Mouse (Mus musculus) liver, adult 2 months (tissue): Measurements from ENCODE around the gene Nipbl. TPM values are rescaled to one million over a fixed set of nuclear protein-coding genes. Genes with fewer than 3 reads are reported as not detected.

Source experiments
- DNase-seq: peaks from one replicate; pipeline ENCODE4 v3.0.0-alpha.2; 2011; ENCODE audit warnings: low read depth, low spot score; ENCODE audit errors: extremely low read depth
- H3K27ac ChIP-seq: fragments of 200-500 bp; replicated peaks from 2 replicates; pipeline ENCODE4 v1.5.1; 2012; ENCODE audit warnings: low read depth, mild to moderate bottlenecking, control low read depth, inconsistent platforms, low read length; ENCODE audit not compliant: insufficient read depth
- H3K27me3 ChIP-seq: fragments of 200-500 bp; 2 replicates; pipeline ENCODE4 v1.6.1; 2012; ENCODE audit warnings: mild to moderate bottlenecking, moderate library complexity, low read length, inconsistent platforms; ENCODE audit not compliant: control insufficient read depth, insufficient read depth
- H3K36me3 ChIP-seq: fragments of 200-500 bp; 2 replicates; pipeline ENCODE4 v1.6.1; 2012; ENCODE audit warnings: low read length, inconsistent platforms; ENCODE audit not compliant: control insufficient read depth, insufficient read depth
- H3K4me1 ChIP-seq: fragments of 200-500 bp; 2 replicates; pipeline ENCODE4 v1.6.1; 2011; ENCODE audit warnings: low read length; ENCODE audit not compliant: control insufficient read depth, insufficient read depth
- H3K4me3 ChIP-seq: fragments of 200-500 bp; 2 replicates; pipeline ENCODE4 v1.5.1; 2011; ENCODE audit warnings: low read depth, mild to moderate bottlenecking, control low read depth, low read length, moderate library complexity; ENCODE audit not compliant: insufficient read depth
- H3K79me2 ChIP-seq: fragments of 200-500 bp; 2 replicates; pipeline ENCODE4 v1.6.1; 2012; ENCODE audit warnings: inconsistent platforms, mild to moderate bottlenecking, low read length, moderate library complexity; ENCODE audit not compliant: control insufficient read depth, insufficient read depth
- H3K9ac ChIP-seq: fragments of 200-500 bp; 2 replicates; pipeline ENCODE4 v1.6.1; 2012; ENCODE audit warnings: low read depth, mild to moderate bottlenecking, control low read depth, inconsistent platforms, low read length
- CTCF ChIP-seq: fragments of 200-500 bp; IDR thresholded peaks from 2 replicates; pipeline ENCODE4 v1.5.1; 2011; ENCODE audit warnings: low read depth, low read length, control low read depth
- POLR2A ChIP-seq: fragments of 200-500 bp; IDR thresholded peaks from 2 replicates; pipeline ENCODE4 v1.6.1; 2011; ENCODE audit warnings: low read length, control low read depth; ENCODE audit not compliant: insufficient read depth; ENCODE audit errors: extremely low read depth
- WGBS: fragments of 180-500 bp; shearing (Covaris S2); methylation state at CpG from one replicate; pipeline ENCODE4 v1.1.7; 2018; 5-methylcytosine and 5-hydroxymethylcytosine counted together
- polyA plus RNA-seq: library from polyadenylated mRNA; depleted of rRNA; stranded (reverse); fragments of >200 nt; gene quantifications from 2 replicates; pipeline ENCODE4 v1.2.3, GENCODE M21; 2012
- total RNA-seq: library from RNA; depleted of rRNA; stranded (reverse); fragments of >200 nt; gene quantifications from 2 replicates; pipeline ENCODE4 v1.2.3, GENCODE M21; 2014

The Nipbl gene
- total and polyA plus RNA-seq, 2 experiments: 1.9 to 17.5 TPM

- Histone ChIP-seq H3K36me3 (peaks cover 35% of the 10 kb centered on the region), H3K27ac (no peak overlapping the region), H3K27me3 (no peaks in the 10 kb centered on the region), H3K9ac (no peak overlapping the region), H3K4me3 (no peak overlapping the region), H3K4me1 (peaks cover 2% of the 10 kb centered on the region; the same call in 1 of the 2 replicates), H3K79me2 (no peaks in the 10 kb centered on the region)
- TF ChIP-seq CTCF: no peak
- TF ChIP-seq POLR2A: no peak
- WGBS: 97% methylated on average over 5 of the region's 5 CpGs
- no peak for DNase-seq
These were observed 125.1 kb downstream of the Nipbl start for GRCm38 (mm10) chr15:8319191-8319590.

GRCm38 (mm10) chr15:8317381-8317780, 126.9 kb downstream of the Nipbl start:
- Histone ChIP-seq H3K79me2 (no peaks in the 10 kb centered on the region), H3K9ac (no peak overlapping the region), H3K27ac (no peak overlapping the region), H3K4me3 (no peak overlapping the region), H3K27me3 (no peaks in the 10 kb centered on the region), H3K36me3 (peaks cover 35% of the 10 kb centered on the region), H3K4me1 (no peaks in the 10 kb centered on the region)
- 95% methylated on average over 4 of the region's 4 CpGs for WGBS
- DNase-seq: no peak
- no peak for TF ChIP-seq POLR2A
- no peak for TF ChIP-seq CTCF

GRCm38 (mm10) chr15:8305474-8305873, 138.8 kb downstream of the Nipbl start:
- no peak overlapping the region for H3K27ac ChIP-seq
- H3K4me1 ChIP-seq: no peaks in the 10 kb centered on the region
- no peak overlapping the region for H3K9ac ChIP-seq
- 93% methylated on average over 1 of the region's 1 CpGs for WGBS
- no peaks in the 10 kb centered on the region for H3K79me2 ChIP-seq
- H3K27me3 ChIP-seq: no peaks in the 10 kb centered on the region
- H3K36me3 ChIP-seq: peaks cover 49% of the 10 kb centered on the region
- no peak overlapping the region for H3K4me3 ChIP-seq
- no peak for TF ChIP-seq POLR2A
- no peak for TF ChIP-seq CTCF
- no peak for DNase-seq

GRCm38 (mm10) chr15:8302944-8303343, 141.3 kb downstream of the Nipbl start:
- H3K4me1 ChIP-seq: no peaks in the 10 kb centered on the region
- no peak for DNase-seq
- 92% methylated on average over 10 of the region's 10 CpGs for WGBS
- H3K79me2 ChIP-seq: no peaks in the 10 kb centered on the region
- H3K9ac ChIP-seq: no peak overlapping the region
- TF ChIP-seq CTCF: no peak
- TF ChIP-seq POLR2A: no peak
- peaks cover 55% of the 10 kb centered on the region for H3K36me3 ChIP-seq
- no peak overlapping the region for H3K27ac ChIP-seq
- H3K4me3 ChIP-seq: no peak overlapping the region
- H3K27me3 ChIP-seq: no peaks in the 10 kb centered on the region

- no peak for TF ChIP-seq CTCF
- no peak for TF ChIP-seq POLR2A
- Histone ChIP-seq H3K27me3 (no peaks in the 10 kb centered on the region), H3K4me3 (no peak overlapping the region), H3K79me2 (no peaks in the 10 kb centered on the region), H3K9ac (no peak overlapping the region), H3K4me1 (peaks cover 2% of the 10 kb centered on the region), H3K27ac (no peak overlapping the region), H3K36me3 (peaks cover 50% of the 10 kb centered on the region)
- WGBS: 93% methylated on average over 6 of the region's 6 CpGs
- DNase-seq: no peak
These were observed 150.1 kb downstream of the Nipbl start for GRCm38 (mm10) chr15:8294150-8294549.

DNA sequence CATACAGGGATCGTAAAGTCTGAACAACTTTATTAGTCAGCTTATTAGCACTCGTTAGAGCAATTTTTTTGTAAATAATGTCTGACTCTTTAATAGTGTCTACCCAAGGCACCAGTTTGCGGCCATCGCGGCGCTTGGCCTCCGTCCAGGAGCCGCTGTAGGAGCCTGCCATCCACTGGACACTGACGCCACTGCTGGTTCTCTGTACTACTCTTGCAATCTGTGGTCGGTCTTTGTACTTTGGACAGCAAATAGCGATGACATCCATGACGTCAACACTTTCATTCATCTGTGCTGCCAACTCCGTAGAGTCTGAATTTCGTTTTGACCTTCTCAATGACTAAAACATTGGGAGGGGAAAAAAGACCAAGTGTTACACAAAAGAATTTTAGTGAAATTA, 153.0 kb downstream of the Nipbl start:
- Histone ChIP-seq H3K4me1 (peaks cover 2% of the 10 kb centered on the region), H3K9ac (no peak overlapping the region), H3K27me3 (no peaks in the 10 kb centered on the region), H3K4me3 (no peak overlapping the region), H3K79me2 (no peaks in the 10 kb centered on the region), H3K27ac (no peak overlapping the region; the same call in 1 of the 2 replicates), H3K36me3 (peaks cover 38% of the 10 kb centered on the region)
- TF ChIP-seq POLR2A: no peak
- peak; percentile 51 for TF ChIP-seq CTCF
- peak; percentile 95 for DNase-seq
- WGBS: 50% methylated on average over 14 of the region's 14 CpGs
